Mouse (Mus musculus): Measurements from ENCODE around the gene Hsd3b6. TPM values are rescaled to one million over a fixed set of nuclear protein-coding genes. Genes with fewer than 3 reads are reported as not detected.
"Not testable (repeated sequence)": the region's sequence is repeated elsewhere in the genome, so short reads cannot be mapped to it uniquely, and the experiment has no call there.

Hsd3b6 gene
- polyA plus RNA-seq, 1 experiment from 2014 or later, result 1.8 TPM

- ATAC-seq (ENCODE audit: insufficient number of reproducible peaks, low FRiP score, low TSS enrichment, low read depth); H3K36me3 ChIP-seq; H3K4me1 ChIP-seq; H3K4me3 ChIP-seq; H3K4me2 ChIP-seq; H3K9me3 ChIP-seq; H3K27ac ChIP-seq; H3K9ac ChIP-seq; H3K27me3 ChIP-seq: not testable (repeated sequence)
- 56% methylated on average over 3 of the region's 3 CpGs for WGBS
Measured at GRCm38 (mm10) chr3:98805032-98805431, 9.2 kb downstream of the Hsd3b6 start.

- H3K9ac ChIP-seq, result no peak overlapping the region
- H3K36me3 ChIP-seq, result no peaks in the 10 kb centered on the region
- H3K27me3 ChIP-seq, result no peaks in the 10 kb centered on the region
- 68% methylated on average over 2 of the region's 2 CpGs for WGBS
- H3K9me3 ChIP-seq, result no peaks in the 10 kb centered on the region
- H3K4me2 ChIP-seq, result no peak overlapping the region
- ATAC-seq (ENCODE audit: insufficient number of reproducible peaks, low FRiP score, low TSS enrichment, low read depth), result no peak
- H3K4me1 ChIP-seq, result no peaks in the 10 kb centered on the region
- H3K4me3 ChIP-seq, result no peak overlapping the region
- H3K27ac ChIP-seq, result no peak overlapping the region
Measured at GRCm38 (mm10) chr3:98786551-98786950, 27.7 kb downstream of the Hsd3b6 start.

GRCm38 (mm10) chr3:98782181-98782868, 31.9 kb downstream of the Hsd3b6 start:
- Histone ChIP-seq H3K9me3 (no peaks in the 10 kb centered on the region), H3K9ac (no peak overlapping the region), H3K4me3 (no peak overlapping the region), H3K27ac (no peak overlapping the region), H3K36me3 (no peaks in the 10 kb centered on the region), H3K4me2 (no peak overlapping the region), H3K27me3 (no peaks in the 10 kb centered on the region), H3K4me1 (no peaks in the 10 kb centered on the region)
- ATAC-seq (ENCODE audit: insufficient number of reproducible peaks, low FRiP score, low TSS enrichment, low read depth), result no peak

- H3K27me3 ChIP-seq, result no peaks in the 10 kb centered on the region
- no peaks in the 10 kb centered on the region for H3K4me1 ChIP-seq
- H3K36me3 ChIP-seq, result no peaks in the 10 kb centered on the region
- no peak for ATAC-seq (ENCODE audit: insufficient number of reproducible peaks, low FRiP score, low TSS enrichment, low read depth)
- H3K4me2 ChIP-seq, result no peak overlapping the region
- H3K4me3 ChIP-seq, result no peak overlapping the region
- no peak overlapping the region for H3K27ac ChIP-seq
- no peak overlapping the region for H3K9ac ChIP-seq
- H3K9me3 ChIP-seq, result no peaks in the 10 kb centered on the region
Measured at GRCm38 (mm10) chr3:98780921-98781320, 33.3 kb downstream of the Hsd3b6 start.

GRCm38 (mm10) chr3:98764155-98764554, 50.1 kb downstream of the Hsd3b6 start:
- H3K4me1 ChIP-seq, result no peaks in the 10 kb centered on the region

GRCm38 (mm10) chr3:98756836-98757235, 57.4 kb downstream of the Hsd3b6 start:
- Histone ChIP-seq H3K4me3 (no peak overlapping the region), H3K36me3 (no peaks in the 10 kb centered on the region), H3K4me2 (no peak overlapping the region), H3K4me1 (no peaks in the 10 kb centered on the region), H3K27ac (no peak overlapping the region), H3K9ac (no peak overlapping the region), H3K27me3 (no peaks in the 10 kb centered on the region), H3K9me3 (no peaks in the 10 kb centered on the region)
- no peak for ATAC-seq (ENCODE audit: insufficient number of reproducible peaks, low FRiP score, low TSS enrichment, low read depth)
- WGBS, result 80% methylated on average over 3 of the region's 3 CpGs

More at GRCm38 (mm10) chr3:98764155-98764554, 50.1 kb downstream of the Hsd3b6 start:
- Histone ChIP-seq H3K36me3 (no peaks in the 10 kb centered on the region), H3K27ac (no peak overlapping the region), H3K4me2 (no peak overlapping the region), H3K9me3 (no peaks in the 10 kb centered on the region), H3K27me3 (no peaks in the 10 kb centered on the region), H3K4me3 (no peak overlapping the region), H3K9ac (no peak overlapping the region)
- no peak for ATAC-seq (ENCODE audit: insufficient number of reproducible peaks, low FRiP score, low TSS enrichment, low read depth)

Other genes starting within 250 kb of the Hsd3b6 start
- gene Gm10681, start 225.6 kb downstream of the Hsd3b6 start, polyA plus RNA-seq (2015; fragmentation: Nextera tagmentation; extraction: Ambion mirVana), result not detected in 2 replicates
- gene Hsd3b5, start 184.2 kb downstream of the Hsd3b6 start, polyA plus RNA-seq (2015; fragmentation: Nextera tagmentation; extraction: Ambion mirVana), result not detected in 2 replicates
- 0.10 TPM in 1 of 2 replicates, not detected in the other for gene Hsd3b2, start 89.9 kb downstream of the Hsd3b6 start, polyA plus RNA-seq (2015; fragmentation: Nextera tagmentation; extraction: Ambion mirVana)
- gene Hsd3b3, start 51.3 kb downstream of the Hsd3b6 start, polyA plus RNA-seq (2015; fragmentation: Nextera tagmentation; extraction: Ambion mirVana), result 0.04 TPM in 1 of 2 replicates, not detected in the other
- gene Hsd3b1, start 45.4 kb upstream of the Hsd3b6 start, polyA plus RNA-seq (2015; fragmentation: Nextera tagmentation; extraction: Ambion mirVana), result not detected in 2 replicates
- gene Hao2, start 78.8 kb upstream of the Hsd3b6 start, polyA plus RNA-seq (2015; fragmentation: Nextera tagmentation; extraction: Ambion mirVana), result not detected in 2 replicates

Measured in limb, embryonic 15.5 days (tissue).